Mouse (Mus musculus) liver, embryonic 14.5 days (tissue): ENCODE measurements at regions not wholly inside any gene's neighbourhood (a gene's known extent, or its start where the extent isn't known, plus 50 kb on each side); places are given as distances from the start of the nearest gene placed in this dataset.

Experiments
- CTCF ChIP-seq: IDR thresholded peaks from 2 replicates; pipeline ENCODE4 v1.5.1; 2016; ENCODE audit warnings: antibody characterized with exemption, low read depth, control low read depth
- EP300 ChIP-seq: IDR thresholded peaks from 2 replicates; pipeline ENCODE4 v1.6.1; 2016; ENCODE audit warnings: antibody characterized with exemption, low read depth

DNA sequence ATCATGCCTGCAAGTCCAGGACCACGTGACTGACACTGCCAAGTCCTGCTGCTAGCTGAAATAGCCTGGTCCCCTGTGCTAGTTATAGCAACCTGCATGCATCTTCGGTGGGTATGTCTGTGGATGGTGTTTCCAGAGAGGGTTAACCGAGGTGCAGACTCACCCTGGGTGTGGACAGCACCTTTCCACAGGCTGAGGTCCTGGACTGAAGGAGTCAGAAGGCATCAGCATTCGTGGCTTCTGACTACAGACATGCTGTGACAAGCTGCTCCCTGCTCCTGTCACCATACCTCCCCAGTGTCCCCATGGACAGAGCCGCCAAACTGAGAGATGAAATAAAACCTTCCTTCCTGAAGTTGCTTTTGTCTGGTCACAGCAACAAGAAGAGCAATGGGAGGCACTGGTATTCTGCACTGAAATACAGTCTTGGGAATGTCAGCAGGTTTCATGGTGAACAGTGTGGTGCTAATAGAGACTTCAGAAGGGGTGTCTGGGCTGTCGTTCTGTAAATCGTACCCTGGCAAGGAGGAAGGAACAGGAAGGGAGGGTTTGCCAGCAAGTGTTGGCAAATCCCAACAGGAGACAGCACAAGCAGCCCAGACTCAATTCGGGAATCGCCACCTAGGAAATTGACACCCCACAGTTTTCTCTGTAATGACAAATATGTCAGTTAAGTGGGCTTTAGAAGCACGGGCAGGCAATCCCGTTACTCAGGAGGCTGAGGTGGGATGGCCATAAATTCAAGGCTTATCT lies 237.7 kb downstream of the Hs3st3b1 start:
- TF ChIP-seq CTCF (no peak), EP300 (no peak)
